Comparison of ENCODE assay signal across 15 mouse cellular contexts in the genomic region with DNA sequence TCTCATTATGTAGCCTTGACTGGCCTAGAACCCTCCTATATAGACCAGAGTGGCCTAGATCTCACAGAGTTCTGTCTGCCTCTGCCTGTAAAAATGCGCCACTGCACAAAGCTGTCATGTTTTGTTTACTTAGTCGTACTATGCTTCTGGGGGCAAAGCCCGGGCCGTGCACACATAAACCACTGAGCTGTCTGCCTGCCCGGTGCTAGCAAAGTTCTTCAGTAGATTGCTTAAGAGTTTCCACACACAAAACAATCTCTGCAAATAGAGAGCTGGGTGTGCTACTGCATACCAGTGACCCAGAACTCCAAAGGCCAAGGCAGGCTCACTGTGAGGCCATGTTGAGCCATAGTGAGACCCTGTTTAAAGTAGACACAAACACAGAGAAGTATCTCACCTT. TPM values are rescaled to one million over a fixed set of nuclear protein-coding genes. Genes with fewer than 3 reads are reported as not detected.
DNase-seq lines count a peak whose midpoint lies in the region; ATAC-seq and TF ChIP-seq lines count a peak whose summit lies in the region.
"Had no signal": no experiment of that assay in that cellular context is flagged by ENCODE, and none has a peak within 500 bp of the region (broad histone marks: within the 10 kb centered on the region; RNA-seq: fewer than 3 reads in every experiment).

No protein-coding gene starts in this region.

- H3K9ac ChIP-seq in heart, embryonic 14.5 days (ENCODE audit: low read length) = 0 out of 2 replicates have a peak overlapping the region, but pooled peaks have one; percentile 1
- H3K9ac ChIP-seq in heart, embryonic 11.5 days (ENCODE audit: low read depth, low read length) = no peak overlapping the region
- no peak overlapping the region; the same call in 1 of the 2 replicates for H3K9ac ChIP-seq in CH12.LX (ENCODE audit: insufficient read depth, low read depth)
- H3K9ac ChIP-seq in intestine, embryonic 16.5 days (ENCODE audit: low read depth, low read length) = no peak overlapping the region
- no peak overlapping the region for H3K9ac ChIP-seq in lung, embryonic 16.5 days (ENCODE audit: low read length)
- H3K9ac ChIP-seq: embryonic facial prominence, embryonic 12.5 days; forebrain, embryonic 13.5 days; midbrain, embryonic 13.5 days had no signal

- TF ChIP-seq CTCF in CH12.LX (conservative IDR thresholded peaks at IDR 0.05 in 1 of 2, IDR thresholded peaks at IDR 0.05 in 1 of 2; ENCODE audit: low read depth in 2 of 2, low read length in 2 of 2) = no peak

- dilution Hi-C loops in CH12.LX (cut with MboI; ENCODE audit: extremely low pct_ligation_motif_present, extremely low pct_unique_long_range_greater_than_20kb, low sequenced_read_pairs) = no loop called here

- H3K27me3 ChIP-seq in heart, embryonic 14.5 days (ENCODE audit: control insufficient read depth, insufficient read depth, low read length) = no peaks in the 10 kb centered on the region
- no peaks in the 10 kb centered on the region for H3K27me3 ChIP-seq in heart, embryonic 11.5 days (ENCODE audit: control insufficient read depth, insufficient read depth, low read length)
- H3K27me3 ChIP-seq in CH12.LX (replicated peaks) = no peaks in the 10 kb centered on the region
- H3K27me3 ChIP-seq in intestine, embryonic 16.5 days (replicated peaks; ENCODE audit: control insufficient read depth, insufficient read depth, low read length) = no peaks in the 10 kb centered on the region
- no peaks in the 10 kb centered on the region for H3K27me3 ChIP-seq in lung, embryonic 16.5 days (ENCODE audit: control insufficient read depth, insufficient read depth, low read depth, low read length)
- H3K27me3 ChIP-seq: embryonic facial prominence, embryonic 12.5 days; forebrain, embryonic 13.5 days; midbrain, embryonic 13.5 days had no signal

- no peaks in the 10 kb centered on the region for H3K9me3 ChIP-seq in heart, embryonic 14.5 days (ENCODE audit: control insufficient read depth, low read length)
- H3K9me3 ChIP-seq in heart, embryonic 11.5 days (replicated peaks; ENCODE audit: control insufficient read depth, low read length) = no peaks in the 10 kb centered on the region
- H3K9me3 ChIP-seq in CH12.LX (replicated peaks; ENCODE audit: low read length) = no peaks in the 10 kb centered on the region
- H3K9me3 ChIP-seq in intestine, embryonic 16.5 days (ENCODE audit: control insufficient read depth, low read length) = no peaks in the 10 kb centered on the region
- H3K9me3 ChIP-seq in lung, embryonic 16.5 days (ENCODE audit: control insufficient read depth, low read length) = no peaks in the 10 kb centered on the region
- H3K9me3 ChIP-seq: embryonic facial prominence, embryonic 12.5 days; forebrain, embryonic 13.5 days; midbrain, embryonic 13.5 days had no signal

- no peak for TF ChIP-seq EP300 in CH12.LX (IDR thresholded peaks at IDR 0.05; ENCODE audit: low read length)

- H3K4me3 ChIP-seq in heart, embryonic 14.5 days (ENCODE audit: control insufficient read depth in 1 of 2, insufficient read depth in 1 of 2, low read depth in 1 of 2, low read length in 2 of 2) = no peak overlapping the region
- H3K4me3 ChIP-seq in heart, embryonic 11.5 days (ENCODE audit: low read depth, low read length) = no peak overlapping the region
- H3K4me3 ChIP-seq in CH12.LX (replicated peaks in 1 of 3; ENCODE audit: low read depth in 2 of 3, low read length in 2 of 3, poor library complexity in 1 of 3) = no peak overlapping the region
- H3K4me3 ChIP-seq in intestine, embryonic 16.5 days (ENCODE audit: low read length) = no peak overlapping the region
- H3K4me3 ChIP-seq in lung, embryonic 16.5 days (ENCODE audit: low read length) = no peak overlapping the region
- H3K4me3 ChIP-seq: embryonic facial prominence, embryonic 12.5 days; forebrain, embryonic 13.5 days; midbrain, embryonic 13.5 days had no signal

- TF ChIP-seq POLR2A in CH12.LX (IDR thresholded peaks at IDR 0.05; ENCODE audit: low read depth, low read length) = no peak

- 0 out of 2 replicates have a peak, but pooled peaks cover 7% of the 10 kb centered on the region for H3K36me3 ChIP-seq in heart, embryonic 14.5 days (ENCODE audit: control insufficient read depth, insufficient read depth, low read length)
- H3K36me3 ChIP-seq in heart, embryonic 11.5 days (ENCODE audit: control insufficient read depth, insufficient read depth, low read length) = no peaks in the 10 kb centered on the region
- H3K36me3 ChIP-seq in CH12.LX (replicated peaks in 1 of 2; ENCODE audit: control insufficient read depth in 1 of 2, insufficient read depth in 1 of 2, low read length in 1 of 2) = peaks cover 8 to 49% of the 10 kb centered on the region in 2 experiments
- no peaks in the 10 kb centered on the region for H3K36me3 ChIP-seq in intestine, embryonic 16.5 days (ENCODE audit: control insufficient read depth, insufficient read depth, low read length)
- H3K36me3 ChIP-seq in lung, embryonic 16.5 days (ENCODE audit: control insufficient read depth, insufficient read depth, low read length) = no peaks in the 10 kb centered on the region; the same call in none of the 2 replicates

- no peak overlapping the region for H3K4me2 ChIP-seq in heart, embryonic 14.5 days (ENCODE audit: low read length)
- no peak overlapping the region for H3K4me2 ChIP-seq in heart, embryonic 11.5 days
- peak overlapping the region; percentile 48 for H3K4me2 ChIP-seq in CH12.LX (ENCODE audit: insufficient read depth, low read depth, poor library complexity, severe bottlenecking)
- H3K4me2 ChIP-seq in intestine, embryonic 16.5 days (ENCODE audit: low read depth, low read length) = no peak overlapping the region
- H3K4me2 ChIP-seq in lung, embryonic 16.5 days (ENCODE audit: low read depth, low read length) = no peak overlapping the region
- H3K4me2 ChIP-seq: embryonic facial prominence, embryonic 12.5 days; forebrain, embryonic 13.5 days; midbrain, embryonic 13.5 days had no signal

- in situ Hi-C loops in CH12.LX (cut with MboI; ENCODE audit: low pct_ligation_motif_present, low pct_unique_long_range_greater_than_20kb, low sequenced_read_pairs) = no loop called here

- ATAC-seq in heart, embryonic 14.5 days (ENCODE audit: insufficient number of reproducible peaks, insufficient read depth, low FRiP score, low read depth) = no peak
- no peak for ATAC-seq in heart, embryonic 11.5 days (replicated peaks; ENCODE audit: insufficient number of reproducible peaks, low FRiP score, low TSS enrichment)
- peak; percentile 52 for ATAC-seq in intestine, embryonic 16.5 days
- peak; percentile 81 for ATAC-seq in lung, embryonic 16.5 days (ENCODE audit: low read depth)
- ATAC-seq in inflammation-experienced regulatory T-cells, adult 6 months = no peak
- ATAC-seq: forebrain, embryonic 13.5 days; midbrain, embryonic 13.5 days had no signal

- DNase-seq in CH12.LX (ENCODE audit: extremely low read depth) = no peak
- no peak for DNase-seq in cerebellum, postnatal 14 days
- DNase-seq in cerebellum, postnatal 36 days = no peak
- DNase-seq: cerebellum, adult 9-10 months; heart, postnatal 10 days; kidney, adult 9 months; layer of hippocampus, postnatal 36 days had no signal

- TF ChIP-seq RAD21 in CH12.LX (IDR thresholded peaks at IDR 0.05; ENCODE audit: low read depth, low read length) = no peak

- peaks cover 73% of the 10 kb centered on the region for H3K79me2 ChIP-seq in CH12.LX (replicated peaks; ENCODE audit: control insufficient read depth, extremely low read depth, insufficient read depth, poor library complexity, severe bottlenecking)

- no peak overlapping the region for H3K27ac ChIP-seq in heart, embryonic 14.5 days (replicated peaks in 1 of 2; ENCODE audit: control insufficient read depth in 1 of 2, insufficient read depth in 1 of 2, low read depth in 2 of 2, low read length in 2 of 2)
- no peak overlapping the region for H3K27ac ChIP-seq in heart, embryonic 11.5 days (ENCODE audit: low read depth, low read length)
- H3K27ac ChIP-seq in CH12.LX (ENCODE audit: insufficient read depth, low read depth) = peak overlapping the region; percentile 84
- 0 out of 2 replicates have a peak overlapping the region, but pooled peaks have one; percentile 8 for H3K27ac ChIP-seq in intestine, embryonic 16.5 days (ENCODE audit: low read length)
- no peak overlapping the region for H3K27ac ChIP-seq in lung, embryonic 16.5 days (ENCODE audit: low read length)
- H3K27ac ChIP-seq: embryonic facial prominence, embryonic 12.5 days; forebrain, embryonic 13.5 days; midbrain, embryonic 13.5 days had no signal

- peaks cover 0 to 11% of the 10 kb centered on the region in 2 experiments; a peak in 2 of 4 replicates for H3K4me1 ChIP-seq in heart, embryonic 14.5 days (ENCODE audit: control insufficient read depth in 2 of 2, insufficient read depth in 2 of 2, low read length in 2 of 2)
- H3K4me1 ChIP-seq in heart, embryonic 11.5 days (ENCODE audit: control insufficient read depth, insufficient read depth, low read length) = peaks cover 6% of the 10 kb centered on the region; the same call in 1 of the 2 replicates
- H3K4me1 ChIP-seq in CH12.LX (ENCODE audit: control insufficient read depth in 1 of 2, insufficient read depth in 2 of 2) = peaks cover 47 to 98% of the 10 kb centered on the region in 2 experiments
- H3K4me1 ChIP-seq in intestine, embryonic 16.5 days (ENCODE audit: control insufficient read depth, insufficient read depth, low read length) = peaks cover 11% of the 10 kb centered on the region
- peaks cover 10% of the 10 kb centered on the region for H3K4me1 ChIP-seq in lung, embryonic 16.5 days (replicated peaks; ENCODE audit: control insufficient read depth, insufficient read depth, low read length)
- H3K4me1 ChIP-seq: embryonic facial prominence, embryonic 12.5 days had no signal

- WGBS in heart, embryonic 14.5 days = 68% methylated on average over 5 of the region's 5 CpGs
- 71% methylated on average over 5 of the region's 5 CpGs for WGBS in heart, embryonic 11.5 days (ENCODE audit: insufficient replicate concordance)
- WGBS in intestine, embryonic 16.5 days = 36% methylated on average over 5 of the region's 5 CpGs
- 15% methylated on average over 5 of the region's 5 CpGs for WGBS in lung, embryonic 16.5 days

TF ChIP-seq in CH12.LX, 34 proteins besides CTCF, POLR2A, EP300 and RAD21:
- TF ChIP-seq ZC3H11A (IDR thresholded peaks at IDR 0.05; ENCODE audit: low read depth, low read length) (no peak), IRF4 (IDR thresholded peaks at IDR 0.05; ENCODE audit: low read depth, low read length) (no peak)

RNA-seq across cellular contexts. Expression of a gene that starts 58.3 kb away (rescaled TPM):
- 12.6 and 14.5 TPM in 2 replicates for polyA plus RNA-seq in heart, embryonic 14.5 days (2014; fragmentation: Nextera tagmentation; extraction: Ambion mirVana)
- 9.1 and 9.8 TPM in 2 replicates for polyA plus RNA-seq in heart, embryonic 11.5 days (2014; fragmentation: Nextera tagmentation; extraction: Ambion mirVana)
- total RNA-seq in CH12.LX (2012; rRNA removed) (149 and 185 TPM in 2 replicates), CH12.LX (2014; rRNA removed) (84.0 and 86.5 TPM in 2 replicates)
- 143 and 170 TPM in 2 replicates for polyA plus RNA-seq in CH12.LX (2012; ENCODE audit: insufficient read length, low read depth)
- 7.9 and 8.1 TPM in 2 replicates for polyA plus RNA-seq in intestine, embryonic 16.5 days (2015; fragmentation: Nextera tagmentation; extraction: Ambion mirVana)
- polyA plus RNA-seq in lung, embryonic 16.5 days (2015; fragmentation: Nextera tagmentation; extraction: Ambion mirVana) = 10.7 and 12.2 TPM in 2 replicates
- polyA plus RNA-seq in inflammation-experienced regulatory T-cells, adult 6 months (2017; shearing (Covaris generic)) = 10 to 100 TPM; 26.4 to 37.9 (median 29.7) TPM

Comparison
In these comparisons a context has a peak if more than half of its experiments do, and no peak if none do; other contexts are left out.
1. ATAC-seq: peak in intestine, embryonic 16.5 days (single experiment) and lung, embryonic 16.5 days (single experiment); none in heart, embryonic 14.5 days (single experiment), heart, embryonic 11.5 days (single experiment) and inflammation-experienced regulatory T-cells, adult 6 months (single experiment).
2. H3K27ac ChIP-seq: peak in CH12.LX (single experiment) and intestine, embryonic 16.5 days (single experiment); none in heart, embryonic 14.5 days (0 of 2), heart, embryonic 11.5 days (single experiment) and lung, embryonic 16.5 days (single experiment).